Comparison of ENCODE assay signal across 9 mouse cellular contexts in the genomic region with DNA sequence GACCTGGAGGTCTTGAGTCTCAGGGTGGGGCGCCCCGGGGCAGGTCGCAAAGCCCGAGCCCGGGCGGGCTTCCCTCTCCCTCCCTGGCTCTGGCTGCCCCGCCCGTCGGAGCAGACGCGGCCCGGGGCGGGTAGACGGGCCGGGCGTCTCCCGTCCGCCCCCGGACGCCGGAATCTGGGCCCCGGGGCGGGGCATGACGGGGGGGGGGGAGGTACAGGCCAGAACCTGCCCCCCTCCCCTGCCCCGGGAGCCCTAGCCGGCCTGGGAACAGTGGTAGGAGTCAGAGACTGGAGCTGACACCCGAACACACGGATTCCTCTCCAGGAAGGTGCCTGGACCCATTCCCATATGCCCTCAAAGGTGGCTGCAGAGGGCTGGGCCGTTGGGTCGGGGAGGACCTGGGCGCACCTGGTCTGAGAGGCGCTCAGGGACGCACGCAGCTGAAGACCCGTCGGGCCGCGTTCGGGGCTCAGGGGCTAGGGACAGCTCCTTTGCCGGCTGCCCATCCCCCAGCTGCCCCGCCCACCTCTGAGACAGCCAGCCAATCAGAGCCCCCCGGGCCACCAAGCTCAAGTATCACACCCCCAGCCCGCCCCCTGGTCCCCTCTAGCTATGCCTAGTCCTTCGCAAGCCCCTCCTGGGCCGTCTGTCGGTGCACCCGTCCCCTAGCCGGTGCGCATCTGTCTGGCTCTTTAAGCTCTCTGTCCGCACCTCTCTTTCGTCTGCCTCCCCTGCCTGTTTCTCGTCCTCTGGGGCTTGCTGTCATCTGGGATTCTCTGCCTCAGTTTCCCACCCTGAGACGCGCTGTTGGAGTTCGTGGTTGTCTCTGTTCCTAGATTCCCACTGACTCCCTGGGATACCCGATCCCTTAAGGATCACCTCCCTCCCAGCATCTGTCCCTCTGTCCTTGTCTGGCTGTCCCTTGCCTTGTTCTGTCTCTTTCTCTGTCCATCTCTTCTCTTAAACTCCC. TPM values are rescaled to one million over a fixed set of nuclear protein-coding genes. Genes with fewer than 3 reads are reported as not detected.
DNase-seq lines count a peak whose midpoint lies in the region; ATAC-seq and TF ChIP-seq lines count a peak whose summit lies in the region.
"Had no signal": no experiment of that assay in that cellular context is flagged by ENCODE, and none has a peak within 500 bp of the region (broad histone marks: within the 10 kb centered on the region; RNA-seq: fewer than 3 reads in every experiment).

No protein-coding gene starts in this region.

- peak; percentile 79 for ATAC-seq in embryonic facial prominence, embryonic 14.5 days (ENCODE audit: low read depth)
- peak; percentile 40 for ATAC-seq in megakaryocyte progenitor cell, adult 5-6 weeks (replicated peaks; ENCODE audit: poor library complexity)
- peak; percentile 70 for ATAC-seq in stomach, postnatal 0 days (ENCODE audit: low FRiP score, low TSS enrichment)

- H3K9ac ChIP-seq in embryonic facial prominence, embryonic 14.5 days (ENCODE audit: low read depth, low read length), result peak overlapping the region; percentile 48
- peak overlapping the region; percentile 53 for H3K9ac ChIP-seq in stomach, postnatal 0 days (ENCODE audit: low read length)

- peak; percentile 35 to 54 for DNase-seq in urinary bladder, adult 18-20 months (ENCODE audit: low spot score in 2 of 2)
- no peak for DNase-seq in urinary bladder, postnatal 10 days (ENCODE audit: low spot score)
- peak; percentile 78 for DNase-seq in embryonic facial prominence, embryonic 14.5 days (ENCODE audit: low spot score)
- DNase-seq in heart, postnatal 10 days, result peak; percentile 64 to 67
- peak; percentile 81 for DNase-seq in kidney, postnatal 14 days
- peak; percentile 69 for DNase-seq in stomach, postnatal 0 days (ENCODE audit: low spot score)
- DNase-seq in layer of hippocampus, adult 11-12 months (ENCODE audit: low spot score), result no peak

- no peaks in the 10 kb centered on the region for H3K9me3 ChIP-seq in embryonic facial prominence, embryonic 14.5 days (ENCODE audit: control insufficient read depth, low read length)
- H3K9me3 ChIP-seq in stomach, postnatal 0 days (ENCODE audit: control insufficient read depth, low read length), result no peaks in the 10 kb centered on the region

- intact Hi-C loops in heart, postnatal 10 days (cut with DNase I), result no loop called here

- no peak overlapping the region for H3K27ac ChIP-seq in embryonic facial prominence, embryonic 14.5 days (replicated peaks; ENCODE audit: low read depth, low read length)
- H3K27ac ChIP-seq in stomach, postnatal 0 days (replicated peaks), result no peak overlapping the region

- H3K27me3 ChIP-seq in embryonic facial prominence, embryonic 14.5 days (replicated peaks; ENCODE audit: control insufficient read depth, insufficient read depth, low read length), result peaks cover 48% of the 10 kb centered on the region
- no peaks in the 10 kb centered on the region for H3K27me3 ChIP-seq in stomach, postnatal 0 days (ENCODE audit: control insufficient read depth, insufficient read depth, low read length)

- peak overlapping the region; percentile 36 for H3K4me3 ChIP-seq in embryonic facial prominence, embryonic 14.5 days (ENCODE audit: low read depth, low read length)
- H3K4me3 ChIP-seq in stomach, postnatal 0 days (ENCODE audit: low read depth, low read length), result peak overlapping the region; percentile 43

- no peak for TF ChIP-seq EP300 in stomach, postnatal 0 days (optimal IDR thresholded peaks at IDR 0.05)

- TF ChIP-seq CTCF in stomach, postnatal 0 days (IDR thresholded peaks at IDR 0.05; ENCODE audit: low read depth), result no peak

- WGBS in embryonic facial prominence, embryonic 14.5 days, result 0% methylated on average over 13 of the region's 56 CpGs
- under 1% methylated on average over 29 of the region's 56 CpGs for WGBS in stomach, postnatal 0 days

- H3K4me2 ChIP-seq in embryonic facial prominence, embryonic 14.5 days (ENCODE audit: low read depth, low read length), result peak overlapping the region; percentile 60
- peak overlapping the region; percentile 70 for H3K4me2 ChIP-seq in stomach, postnatal 0 days (replicated peaks; ENCODE audit: low read depth)

- no peaks in the 10 kb centered on the region for H3K36me3 ChIP-seq in embryonic facial prominence, embryonic 14.5 days (ENCODE audit: control insufficient read depth, insufficient read depth, low read length)
- no peaks in the 10 kb centered on the region for H3K36me3 ChIP-seq in stomach, postnatal 0 days (ENCODE audit: control insufficient read depth, insufficient read depth, low read length)

- 0 out of 2 replicates have a peak, but pooled peaks cover 3% of the 10 kb centered on the region for H3K4me1 ChIP-seq in embryonic facial prominence, embryonic 14.5 days (ENCODE audit: control insufficient read depth, insufficient read depth, low read length)
- 0 out of 2 replicates have a peak, but pooled peaks cover 3% of the 10 kb centered on the region for H3K4me1 ChIP-seq in stomach, postnatal 0 days (replicated peaks; ENCODE audit: control insufficient read depth, insufficient read depth)

RNA-seq across cellular contexts. Expression of a gene that starts 5.5 kb away (rescaled TPM):
- polyA plus RNA-seq in embryonic facial prominence, embryonic 14.5 days (2014; fragmentation: Nextera tagmentation; extraction: Ambion mirVana), result 0.13 TPM in 1 of 2 replicates, not detected in the other
- total RNA-seq in heart, postnatal 10 days (2021), result not detected
- 0.17 TPM in 1 of 2 replicates, not detected in the other for total RNA-seq in megakaryocyte progenitor cell, adult 5-6 weeks (2015)
- not detected in 2 replicates for total RNA-seq in megakaryocyte progenitor cell, adult 5-6 weeks (2017)
- 0.42 and 0.65 TPM in 2 replicates for polyA plus RNA-seq in stomach, postnatal 0 days (2015; fragmentation: Nextera tagmentation; extraction: Ambion mirVana)

RNA-seq across cellular contexts. Expression of a gene that starts 5.6 kb away (rescaled TPM):
- not detected in 2 replicates for polyA plus RNA-seq in embryonic facial prominence, embryonic 14.5 days (2014; fragmentation: Nextera tagmentation; extraction: Ambion mirVana)
- total RNA-seq in heart, postnatal 10 days (2021), result not detected
- total RNA-seq in megakaryocyte progenitor cell, adult 5-6 weeks (2015), result not detected in 2 replicates
- not detected in 2 replicates for total RNA-seq in megakaryocyte progenitor cell, adult 5-6 weeks (2017)
- polyA plus RNA-seq in stomach, postnatal 0 days (2015; fragmentation: Nextera tagmentation; extraction: Ambion mirVana), result 0.42 and 0.80 TPM in 2 replicates
- total RNA-seq: common myeloid progenitor, adult 5-6 weeks had no signal

RNA-seq across cellular contexts. Expression of a gene that starts 6.0 kb away (rescaled TPM):
- not detected in 2 replicates for polyA plus RNA-seq in embryonic facial prominence, embryonic 14.5 days (2014; fragmentation: Nextera tagmentation; extraction: Ambion mirVana)
- total RNA-seq in heart, postnatal 10 days (2021), result not detected
- total RNA-seq in megakaryocyte progenitor cell, adult 5-6 weeks (2015), result not detected in 2 replicates
- total RNA-seq in megakaryocyte progenitor cell, adult 5-6 weeks (2017), result not detected in 2 replicates
- polyA plus RNA-seq in stomach, postnatal 0 days (2015; fragmentation: Nextera tagmentation; extraction: Ambion mirVana), result not detected in 2 replicates
- total RNA-seq: common myeloid progenitor, adult 5-6 weeks had no signal

RNA-seq across cellular contexts. Expression of a gene that starts 12.3 kb away (rescaled TPM):
- polyA plus RNA-seq in embryonic facial prominence, embryonic 14.5 days (2014; fragmentation: Nextera tagmentation; extraction: Ambion mirVana), result 5.5 and 6.6 TPM in 2 replicates
- total RNA-seq in heart, postnatal 10 days (2021), result 1 to 10 TPM; 3.7 to 4.2 TPM
- total RNA-seq in megakaryocyte progenitor cell, adult 5-6 weeks (2015), result 6.2 and 10.5 TPM in 2 replicates
- total RNA-seq in megakaryocyte progenitor cell, adult 5-6 weeks (2017), result 5.4 and 5.5 TPM in 2 replicates
- polyA plus RNA-seq in stomach, postnatal 0 days (2015; fragmentation: Nextera tagmentation; extraction: Ambion mirVana), result 69.0 and 70.7 TPM in 2 replicates

RNA-seq across cellular contexts. Expression of a gene that starts 15.5 kb away (rescaled TPM):
- 275 and 300 TPM in 2 replicates for polyA plus RNA-seq in embryonic facial prominence, embryonic 14.5 days (2014; fragmentation: Nextera tagmentation; extraction: Ambion mirVana)
- total RNA-seq in heart, postnatal 10 days (2021), result 100 to 1,000 TPM; 630 to 679 TPM
- 1,898 and 2,111 TPM in 2 replicates for total RNA-seq in megakaryocyte progenitor cell, adult 5-6 weeks (2015)
- 686 and 710 TPM in 2 replicates for total RNA-seq in megakaryocyte progenitor cell, adult 5-6 weeks (2017)
- polyA plus RNA-seq in stomach, postnatal 0 days (2015; fragmentation: Nextera tagmentation; extraction: Ambion mirVana), result 322 and 359 TPM in 2 replicates

Comparison
In these comparisons a context has a peak if more than half of its experiments do, and no peak if none do; other contexts are left out.
1. DNase-seq: peak in urinary bladder, adult 18-20 months (2 of 2), embryonic facial prominence, embryonic 14.5 days (single experiment), heart, postnatal 10 days (2 of 2), kidney, postnatal 14 days (single experiment) and stomach, postnatal 0 days (single experiment); none in urinary bladder, postnatal 10 days (single experiment) and layer of hippocampus, adult 11-12 months (single experiment).
2. Peak in every context shown above with its lines, with median percentiles within 50 percentile points of each other: ATAC-seq.